Mouse (Mus musculus): ENCODE measurements around the gene Drosha. TPM values are rescaled to one million over a fixed set of nuclear protein-coding genes. Genes with fewer than 3 reads are reported as not detected.
"Not testable (repeated sequence)": the region's sequence is repeated elsewhere in the genome, so short reads cannot be mapped to it uniquely, and the experiment has no call there.

Drosha gene
- 10 to 100 TPM; 35.4 to 39.6 TPM for total RNA-seq (2021)
- long read RNA-seq, experiment 1, full-length matches to known transcripts = 32 of 72 reads
- long read RNA-seq, experiment 1, partial matches to known transcripts = 22 of 72 reads
- long read RNA-seq, experiment 1, other reads (novel, unspliced or antisense) = 18 of 72 reads
- long read RNA-seq, experiment 2, full-length matches to known transcripts = 39 of 65 reads
- long read RNA-seq, experiment 2, partial matches to known transcripts = 14 of 65 reads
- long read RNA-seq, experiment 2, other reads (novel, unspliced or antisense) = 12 of 65 reads

DNA sequence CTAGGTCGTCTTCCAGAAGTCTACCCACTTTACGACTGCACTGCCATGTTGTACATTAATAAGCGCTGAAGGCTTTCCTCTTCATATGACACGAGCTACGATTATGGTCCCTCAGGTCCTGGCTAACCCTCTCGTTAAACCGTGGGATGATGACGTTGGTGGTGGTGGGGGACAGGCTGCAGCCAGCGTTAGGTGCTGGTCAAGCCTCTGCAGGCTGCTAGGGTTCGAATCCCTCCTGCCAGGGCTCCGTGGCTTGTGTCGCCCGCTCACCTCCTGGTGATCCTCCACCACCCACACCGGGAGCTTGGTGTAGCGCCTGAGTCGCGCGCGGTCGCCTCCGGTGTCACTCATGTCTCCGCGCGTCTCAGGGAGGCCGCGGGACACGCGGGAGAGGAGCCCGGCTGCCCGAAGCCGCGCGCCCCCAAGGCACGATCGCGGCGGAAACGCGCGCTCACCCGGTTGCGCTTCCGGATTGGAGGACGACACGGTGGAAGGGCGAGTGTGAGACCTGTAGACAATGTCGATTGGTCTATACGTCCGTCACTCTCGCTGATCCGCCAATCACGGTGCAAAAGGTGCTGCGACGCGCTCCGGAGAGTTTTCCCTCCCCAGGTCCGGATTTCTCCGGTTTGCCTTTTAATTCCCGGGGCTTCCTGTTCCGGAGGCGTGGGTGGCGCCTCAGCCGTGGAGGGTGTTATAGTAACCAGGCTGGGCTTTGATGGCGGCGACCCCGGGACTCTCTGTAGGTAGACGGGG is at the start of gene Drosha, which contains the start of gene 6030458C11Rik:
Gene Drosha, plus strand, starts transcription at position 619 of the 756 bp plus-strand sequence.
Gene 6030458C11Rik, minus strand, starts transcription at position 453 of the 756 bp plus-strand sequence.
- peak; percentile 100 for DNase-seq (ENCODE audit: low spot score)

DNA sequence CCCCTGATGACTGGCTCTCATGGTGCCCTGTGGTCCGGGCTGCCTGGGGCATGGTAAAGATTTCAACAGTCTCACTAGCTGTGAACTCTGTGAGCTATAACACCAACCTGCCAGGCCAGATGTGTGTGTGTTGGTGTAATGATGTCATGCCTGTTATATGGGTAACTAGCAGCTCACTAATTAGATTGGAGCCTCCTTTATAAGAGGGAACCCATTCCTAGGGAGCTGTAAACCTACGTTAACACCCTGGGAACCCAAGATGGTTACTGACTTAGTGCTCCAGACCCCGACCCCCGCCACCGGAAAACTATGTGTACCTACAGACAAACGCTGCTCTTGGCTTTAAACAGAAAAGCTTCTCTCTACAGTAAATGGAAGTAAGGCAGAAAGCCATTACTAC is 43.3 kb upstream of the Drosha start:
- no peak for DNase-seq (ENCODE audit: low spot score)

DNA sequence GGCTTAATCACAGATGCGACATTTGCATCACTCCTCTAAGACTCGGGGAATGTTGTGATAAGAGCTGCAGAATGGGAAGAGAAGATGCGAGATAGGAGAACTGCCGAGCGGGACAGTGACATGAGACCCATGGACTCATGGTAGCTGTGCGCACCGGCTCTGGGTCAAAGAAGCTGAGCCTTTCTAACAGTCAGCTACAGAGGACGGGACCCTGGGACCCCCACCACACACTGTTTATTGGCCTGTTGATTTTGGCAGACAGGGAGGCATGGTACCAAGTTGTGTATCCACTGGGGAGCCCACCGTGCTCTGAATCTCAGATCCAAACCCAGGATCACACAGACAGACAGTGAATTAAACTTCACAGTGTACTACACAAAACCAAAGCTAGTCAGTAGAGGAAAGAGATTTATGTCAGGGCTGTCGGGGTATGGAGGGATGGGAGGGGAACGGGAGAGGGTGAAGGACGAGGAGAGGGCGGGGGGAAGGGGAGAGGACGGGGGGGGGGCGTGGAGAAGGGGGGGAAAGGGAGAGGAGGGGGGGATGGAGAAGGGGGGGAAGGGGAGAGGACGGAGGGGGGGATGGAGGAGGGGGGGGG is 42.8 kb upstream of the Drosha start:
- no peak for DNase-seq (ENCODE audit: low spot score)

DNA sequence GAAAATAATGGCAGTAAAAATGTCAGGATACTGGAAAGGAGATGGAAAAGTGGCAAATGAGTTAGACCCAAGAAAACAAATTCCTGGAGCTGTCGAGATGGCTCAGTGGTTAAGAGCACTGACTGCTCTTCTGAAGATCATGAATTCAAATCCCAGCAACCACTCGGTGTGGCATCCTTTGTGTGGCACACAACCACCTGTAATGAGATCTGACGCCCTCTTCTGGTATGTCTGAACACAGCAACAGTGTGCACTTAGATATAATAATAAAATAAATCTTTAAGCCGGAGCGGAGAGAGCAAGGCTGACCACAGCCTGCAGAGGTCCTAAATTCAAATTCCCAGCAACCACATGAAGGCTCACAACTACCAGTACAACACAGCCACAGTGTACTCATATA is 36.1 kb upstream of the Drosha start:
- DNase-seq (ENCODE audit: low spot score) = no peak

DNA sequence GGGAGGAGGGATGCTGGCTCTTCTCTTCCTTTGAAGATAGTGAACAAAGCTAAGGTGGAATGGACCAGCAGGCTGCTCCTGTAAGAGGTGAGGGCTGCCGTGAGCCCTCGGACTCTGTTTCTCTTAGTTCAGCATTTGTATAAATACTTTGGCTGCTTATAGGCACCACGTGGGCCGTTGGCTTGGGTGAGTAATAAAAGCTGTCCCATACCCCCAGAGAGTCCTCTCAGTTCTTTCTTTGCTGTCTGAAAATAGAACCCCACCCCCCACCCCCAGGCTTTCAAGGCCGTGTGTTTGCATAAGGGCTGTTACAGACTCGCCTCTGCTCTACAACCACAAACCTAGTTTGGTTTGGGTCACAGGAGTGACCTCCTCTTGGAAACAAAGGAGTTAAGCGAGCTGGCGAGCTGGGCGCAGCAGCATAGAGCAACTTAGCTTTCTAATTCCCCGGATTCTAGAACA is 35.2 kb upstream of the Drosha start:
- peak; percentile 7 for DNase-seq (ENCODE audit: low spot score)

DNA sequence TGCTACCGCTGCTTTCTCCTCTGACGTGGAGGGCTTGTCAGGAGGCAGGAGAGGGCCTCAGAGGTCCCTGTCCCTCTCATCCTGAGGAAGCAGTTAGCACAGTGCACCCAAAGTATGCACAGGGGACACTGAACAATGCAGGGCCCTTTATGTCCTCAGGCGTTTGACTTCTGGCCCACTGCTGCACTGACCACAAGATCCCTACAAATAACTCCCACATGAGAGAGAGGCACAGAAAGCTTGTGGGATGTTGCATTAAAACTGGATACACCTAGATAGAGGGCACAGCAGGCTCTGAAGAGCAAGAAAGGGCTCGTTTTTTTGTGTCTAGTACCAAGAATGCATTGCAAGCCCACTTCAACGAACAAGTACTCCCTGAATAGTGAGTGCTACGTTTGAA is 30.3 kb upstream of the Drosha start:
- DNase-seq (ENCODE audit: low spot score) = no peak

DNA sequence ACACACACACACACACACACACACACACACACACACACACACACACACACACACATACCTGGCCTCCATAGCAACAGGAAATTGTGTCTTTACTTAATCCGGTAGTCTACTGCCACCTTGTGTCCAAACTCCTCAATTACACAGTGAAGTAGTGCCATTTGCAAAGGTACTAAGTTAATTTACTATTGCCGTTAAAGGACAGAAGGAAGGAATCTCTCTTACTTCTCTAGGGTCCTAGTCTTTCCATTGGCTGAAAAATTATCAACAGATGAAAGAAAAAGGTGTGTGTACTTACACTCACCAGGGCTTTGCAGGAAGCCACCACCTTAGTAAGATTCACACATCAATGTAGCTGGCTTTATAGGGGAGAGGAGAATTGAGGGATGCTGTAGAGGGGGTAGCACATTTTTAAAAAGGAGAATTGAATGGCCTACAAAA is 29.1 kb upstream of the Drosha start:
- peak; percentile 73 for DNase-seq (ENCODE audit: low spot score)

DNA sequence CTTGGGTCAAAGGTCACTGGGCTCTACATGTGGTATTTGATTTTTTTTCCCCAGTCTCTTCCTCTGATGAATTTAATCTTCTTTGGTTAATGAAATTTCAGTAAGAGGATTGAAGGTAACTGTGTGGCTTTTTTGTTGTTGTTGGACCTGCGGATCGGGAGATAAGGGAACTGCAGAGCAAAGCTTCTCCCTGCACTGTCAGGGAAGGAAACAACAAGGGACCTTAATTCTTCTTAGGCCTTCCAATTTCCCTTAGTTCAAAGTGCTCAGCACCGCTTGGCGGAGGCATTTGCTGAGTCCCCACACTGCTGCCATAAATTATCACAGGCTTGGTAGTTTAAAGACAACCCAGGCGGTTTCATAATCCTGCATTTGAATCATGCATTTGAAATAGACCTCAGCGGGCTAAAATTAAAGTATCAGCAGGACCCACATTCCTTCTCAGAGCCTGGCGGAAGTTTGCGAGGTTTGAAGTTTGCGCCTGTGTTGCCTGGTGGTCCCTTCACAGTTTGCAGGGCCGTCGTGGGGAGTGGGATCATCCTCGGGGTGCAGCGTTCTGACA is 28.6 kb upstream of the Drosha start:
- DNase-seq (ENCODE audit: low spot score) = peak; percentile 9

DNA sequence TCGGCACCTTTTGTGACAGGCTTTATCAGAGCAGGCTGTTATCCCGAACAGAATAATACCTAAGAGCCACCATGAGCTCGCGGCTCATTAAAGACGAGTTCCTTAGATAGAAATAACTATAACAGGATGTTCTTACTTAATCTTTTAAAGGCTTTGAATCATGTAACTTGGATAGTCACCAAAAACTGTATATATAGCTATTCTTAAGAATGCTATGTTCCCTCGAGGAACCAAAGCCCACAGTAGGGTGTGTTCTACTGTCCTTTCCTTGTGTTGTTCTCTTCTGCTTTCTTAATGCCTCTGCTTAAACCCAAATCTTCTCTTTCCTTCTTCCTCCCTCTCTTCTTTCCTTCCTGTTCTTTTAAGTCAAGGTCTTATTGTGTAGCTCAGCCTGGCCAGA is 26.6 kb upstream of the Drosha start:
- DNase-seq (ENCODE audit: low spot score) = no peak

DNA sequence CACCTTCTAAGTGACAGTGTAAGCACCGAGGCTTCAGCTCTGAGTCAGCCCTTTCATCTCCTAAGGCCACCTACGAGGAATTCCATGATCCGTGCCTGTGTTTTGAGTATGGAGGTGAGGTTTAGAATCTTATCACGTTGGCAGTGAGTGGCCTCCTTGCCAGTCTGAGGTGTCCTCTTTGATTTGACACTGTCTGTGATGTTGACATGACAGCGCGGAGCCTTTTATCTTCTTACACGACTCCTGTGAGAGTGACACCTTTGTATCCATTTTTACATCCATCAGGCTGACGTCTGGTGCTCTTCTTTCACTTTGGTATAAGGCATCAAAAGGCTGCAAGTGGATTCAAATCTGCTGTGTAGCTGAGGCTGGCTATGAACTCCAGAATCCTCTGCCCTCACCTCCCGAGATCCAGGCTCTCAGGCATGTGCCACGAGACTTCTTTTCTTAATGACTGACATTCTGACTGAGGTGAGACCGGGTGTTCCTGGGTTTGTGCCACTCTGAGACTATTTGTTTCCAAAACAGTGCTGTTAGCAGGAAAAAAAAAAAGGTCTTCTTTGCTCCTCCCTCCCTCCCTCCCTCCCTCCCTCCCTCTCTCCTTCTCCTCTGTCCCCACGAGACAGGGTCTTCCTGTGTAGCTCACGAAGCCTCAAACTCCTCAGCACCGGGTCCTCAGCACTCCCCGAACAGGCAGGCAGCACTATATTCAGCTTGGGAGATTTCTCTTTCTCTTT is 24.0 kb upstream of the Drosha start:
- no peak for DNase-seq (ENCODE audit: low spot score)

DNA sequence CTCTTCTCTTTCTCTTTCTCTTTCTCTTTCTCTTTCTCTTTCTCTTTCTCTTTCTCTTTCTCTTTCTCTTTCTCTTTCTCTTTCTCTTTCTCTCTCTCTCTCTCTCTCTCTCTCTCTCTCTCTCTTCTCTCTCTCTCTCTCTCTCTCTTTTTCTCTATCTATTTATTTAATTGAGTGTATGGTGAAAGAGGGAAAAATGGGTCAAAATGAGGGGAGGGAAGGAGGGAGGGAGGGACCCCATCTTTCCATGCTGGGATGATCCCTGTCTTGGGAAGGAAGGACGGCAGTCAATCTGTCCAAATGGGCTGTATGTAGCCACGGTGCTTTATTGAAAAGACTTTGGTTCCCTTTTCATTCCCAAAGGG is 23.5 kb upstream of the Drosha start:
- not testable (repeated sequence) for DNase-seq (ENCODE audit: low spot score)

DNA sequence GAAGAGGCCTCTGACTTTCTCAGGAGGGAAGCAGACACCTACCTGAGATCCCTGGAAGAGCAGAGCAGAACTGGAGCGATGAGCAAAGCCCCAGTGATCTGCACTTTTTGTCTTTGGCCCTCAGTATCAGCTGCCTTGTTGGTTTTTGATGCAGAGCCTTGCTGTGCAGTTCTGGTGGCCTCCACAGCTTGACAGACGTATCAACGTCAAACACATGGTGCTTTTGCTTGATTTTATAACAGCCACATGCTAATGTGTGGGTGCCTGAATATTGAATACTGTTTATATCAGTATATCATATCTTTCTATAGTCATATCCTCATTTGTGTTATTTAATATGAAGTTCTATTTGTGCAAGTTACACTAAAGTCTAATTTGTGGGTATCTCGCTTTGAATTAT is 19.5 kb upstream of the Drosha start:
- no peak for DNase-seq (ENCODE audit: low spot score)

DNA sequence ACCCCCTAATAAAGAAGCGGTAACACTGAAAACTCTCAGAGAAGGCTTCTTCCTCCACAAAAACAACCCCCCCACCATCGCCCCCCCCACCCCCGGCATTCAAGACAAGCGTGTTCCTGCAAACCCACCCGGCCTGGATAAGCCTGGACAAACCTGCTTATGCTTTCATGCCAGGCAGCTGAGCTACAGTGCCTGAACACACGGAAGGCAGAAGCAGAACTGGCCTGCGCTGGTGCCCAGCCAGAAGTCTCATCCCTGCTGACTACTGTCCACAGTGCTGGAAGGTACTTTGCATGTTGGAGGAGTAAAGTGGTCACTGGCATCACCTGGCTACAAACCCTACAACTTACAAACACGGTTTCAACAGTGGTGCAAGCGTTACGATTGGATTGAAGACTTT is 17.5 kb upstream of the Drosha start:
- no peak for DNase-seq (ENCODE audit: low spot score)

DNA sequence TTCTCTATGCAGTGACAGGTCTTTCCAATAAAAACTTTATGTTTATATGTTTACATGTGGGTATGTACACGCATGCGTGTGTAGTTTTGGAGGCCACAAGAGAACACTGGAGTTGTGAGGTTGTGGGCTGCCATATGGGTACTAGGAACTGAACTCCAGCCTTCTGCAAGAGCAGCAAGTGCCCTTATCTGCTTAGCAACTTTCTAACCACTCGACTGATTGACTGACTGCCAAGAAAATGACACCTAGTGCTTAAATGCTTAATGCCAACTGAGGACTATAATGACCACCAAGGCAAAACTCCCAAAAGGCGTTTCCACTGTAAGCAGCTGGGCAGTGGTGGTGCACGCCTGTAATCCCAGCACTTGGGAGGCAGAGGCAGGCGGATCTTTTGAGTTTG is 15.3 kb upstream of the Drosha start:
- DNase-seq (ENCODE audit: low spot score) = no peak

DNA sequence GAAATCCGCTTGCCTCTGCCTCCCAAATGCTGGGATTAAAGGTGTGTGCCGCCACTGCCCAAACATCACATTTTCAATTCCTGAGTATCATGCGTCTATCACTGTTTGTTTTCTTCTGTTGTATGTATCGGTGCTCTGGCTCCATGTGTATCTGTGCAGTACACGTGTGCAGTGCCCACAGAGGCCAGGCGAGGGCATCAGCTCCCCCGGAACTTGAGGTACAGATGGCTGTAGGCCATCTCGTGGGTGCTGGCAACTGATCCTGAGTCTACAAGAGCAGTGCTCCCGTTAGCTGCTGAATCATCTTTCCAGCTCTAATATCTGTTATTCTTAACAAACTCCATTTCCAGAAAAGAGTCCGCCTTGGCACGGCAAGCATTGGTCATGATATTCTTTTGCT is 12.0 kb upstream of the Drosha start:
- no peak for DNase-seq (ENCODE audit: low spot score)

DNA sequence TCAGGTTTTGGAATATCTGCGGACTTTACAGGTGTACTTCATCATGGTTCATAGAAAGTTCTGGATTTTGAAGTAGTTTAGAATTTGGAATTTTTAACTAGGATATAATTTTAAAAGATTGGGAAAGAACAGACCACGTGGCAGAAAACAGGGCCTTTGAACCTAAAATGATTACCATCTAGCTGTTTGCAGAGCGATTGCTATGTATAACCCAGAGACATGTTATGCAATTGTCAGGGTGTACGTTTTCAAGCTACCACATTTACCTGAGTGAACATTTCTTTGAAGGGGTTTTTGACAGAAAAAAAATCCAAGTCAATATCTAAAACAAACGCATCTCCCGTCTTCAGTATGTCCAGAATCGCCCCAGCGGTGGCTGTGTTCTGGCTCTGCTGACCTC is 7.0 kb upstream of the Drosha start:
- no peak for DNase-seq (ENCODE audit: low spot score)

DNA sequence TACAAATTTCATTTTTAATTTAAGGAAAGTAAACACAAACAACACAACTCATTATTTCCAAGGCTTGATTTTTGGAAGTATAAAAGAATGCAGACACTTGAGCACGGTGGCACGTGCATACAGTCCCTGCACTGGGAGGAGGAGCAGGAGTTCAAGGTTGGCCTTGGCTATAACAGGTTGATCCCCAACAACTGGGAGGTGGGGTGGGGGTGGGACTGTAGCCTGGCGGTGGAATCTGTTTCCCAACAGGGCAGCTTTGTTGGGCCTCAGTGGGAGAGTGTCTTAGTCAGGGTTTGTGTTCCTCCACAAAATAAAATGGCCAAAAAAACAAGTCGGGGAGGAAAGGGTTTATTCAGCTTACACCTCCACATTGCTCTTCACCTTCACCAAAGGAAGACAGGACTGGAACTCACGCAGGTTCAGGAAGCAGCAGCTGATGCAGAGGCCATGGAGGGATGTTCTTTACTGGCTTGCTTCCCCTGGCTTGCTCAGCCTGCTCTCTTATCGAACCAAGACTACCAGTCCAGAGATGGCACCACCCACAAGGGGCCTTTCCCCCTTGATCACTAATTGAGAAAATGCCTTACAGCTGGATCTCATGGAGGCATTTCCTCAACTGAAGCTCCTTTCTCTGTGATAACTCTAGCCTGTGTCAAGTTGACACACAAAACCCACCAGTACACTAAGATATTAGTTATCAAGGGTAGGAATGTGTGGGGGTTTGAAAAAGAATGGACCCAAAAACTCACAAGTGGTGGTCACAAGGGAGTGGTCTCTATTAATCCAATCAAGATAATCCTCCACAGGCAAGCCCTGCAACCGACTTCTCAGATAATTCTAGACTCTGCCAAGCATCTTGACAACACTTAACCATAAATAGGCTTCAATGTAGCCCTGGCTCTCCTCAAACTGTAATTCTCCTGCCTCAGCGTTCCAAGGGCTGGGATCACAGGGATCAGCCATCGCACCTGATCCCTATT is 1.9 kb upstream of the Drosha start:
- DNase-seq (ENCODE audit: low spot score) = no peak

DNA sequence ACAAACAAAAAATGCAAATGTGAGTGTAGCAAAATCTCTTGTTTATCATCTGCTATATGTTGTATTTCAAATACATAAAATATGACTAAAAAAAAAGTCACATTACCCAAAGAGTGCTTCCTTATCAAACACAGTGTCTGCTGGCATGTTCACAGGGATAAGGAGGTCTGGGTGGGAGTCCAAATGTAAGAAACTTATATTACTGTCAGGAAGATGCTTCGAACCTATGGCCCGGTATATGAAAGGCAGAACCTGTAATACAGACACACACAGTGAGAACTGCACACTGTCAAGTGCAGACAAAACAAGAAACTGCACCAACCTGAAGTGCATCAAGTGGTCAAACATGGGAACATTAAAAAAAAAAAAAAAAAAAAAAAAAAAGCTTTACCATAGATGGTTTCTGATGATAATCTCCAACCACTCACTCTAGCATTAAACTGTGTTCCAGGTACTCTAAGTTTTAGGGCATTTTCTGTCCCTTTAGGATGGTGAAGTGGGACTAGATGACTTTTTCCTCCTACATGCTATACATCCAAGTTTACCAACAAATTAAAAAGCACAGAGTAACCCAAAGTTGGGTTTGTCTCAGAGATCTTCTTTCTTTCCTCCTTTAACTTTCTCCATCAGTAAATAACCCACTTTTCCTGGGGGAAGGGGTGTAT is 1.0 kb upstream of the Drosha start:
- DNase-seq (ENCODE audit: low spot score) = no peak

DNA sequence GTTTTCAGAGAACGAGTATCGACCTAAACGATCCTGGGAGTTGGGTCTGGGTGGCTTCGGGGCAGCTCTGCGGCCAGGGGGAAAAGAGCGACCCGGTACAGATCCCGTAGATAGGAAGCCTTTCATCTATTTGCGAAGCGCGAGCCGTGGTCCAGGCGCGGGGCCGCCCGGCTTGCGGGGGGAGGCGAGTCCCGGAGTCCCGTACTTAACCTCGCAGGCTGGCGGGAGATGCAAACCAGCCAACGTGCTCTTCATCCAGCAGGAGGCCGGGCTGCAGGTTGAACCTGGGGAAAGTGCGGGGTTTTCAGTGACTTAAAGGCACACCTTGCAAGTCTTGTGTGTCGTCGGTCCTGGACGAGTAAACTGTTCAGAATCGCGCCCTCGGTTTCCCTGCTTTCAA is 350 bp downstream of the Drosha start:
- no peak for DNase-seq (ENCODE audit: low spot score)

DNA sequence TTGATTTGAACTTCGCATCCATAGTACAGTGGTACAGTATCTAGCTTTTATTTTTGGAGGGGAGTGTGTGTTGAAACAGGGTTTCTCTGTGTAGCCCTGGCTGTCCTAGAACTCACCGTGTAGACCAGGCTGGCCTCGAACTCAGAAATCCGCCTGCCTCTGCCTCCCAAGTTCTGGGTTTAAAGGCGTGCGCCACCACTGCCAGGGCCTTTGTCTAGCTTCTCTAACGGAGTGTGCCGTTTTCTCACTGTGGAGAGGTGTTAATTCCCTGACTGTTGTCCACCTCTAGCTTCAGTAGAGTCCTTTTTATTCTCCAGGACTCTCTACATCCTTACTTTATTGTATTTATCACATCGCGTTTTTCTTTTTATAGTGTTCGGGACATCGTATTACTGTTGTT is 793 bp downstream of the Drosha start:
- no peak for DNase-seq (ENCODE audit: low spot score)

Data from gastrocnemius, adult 18-20 months (tissue).